Mouse (Mus musculus) embryo, embryonic 10 days (tissue): Measurements from ENCODE around the gene Grtp1.

ENCODE experiments used
- DNase-seq: peaks from one replicate; pipeline ENCODE4 v3.0.0-alpha.2; 2015; ENCODE audit warnings: low spot score

Grtp1 gene

DNA sequence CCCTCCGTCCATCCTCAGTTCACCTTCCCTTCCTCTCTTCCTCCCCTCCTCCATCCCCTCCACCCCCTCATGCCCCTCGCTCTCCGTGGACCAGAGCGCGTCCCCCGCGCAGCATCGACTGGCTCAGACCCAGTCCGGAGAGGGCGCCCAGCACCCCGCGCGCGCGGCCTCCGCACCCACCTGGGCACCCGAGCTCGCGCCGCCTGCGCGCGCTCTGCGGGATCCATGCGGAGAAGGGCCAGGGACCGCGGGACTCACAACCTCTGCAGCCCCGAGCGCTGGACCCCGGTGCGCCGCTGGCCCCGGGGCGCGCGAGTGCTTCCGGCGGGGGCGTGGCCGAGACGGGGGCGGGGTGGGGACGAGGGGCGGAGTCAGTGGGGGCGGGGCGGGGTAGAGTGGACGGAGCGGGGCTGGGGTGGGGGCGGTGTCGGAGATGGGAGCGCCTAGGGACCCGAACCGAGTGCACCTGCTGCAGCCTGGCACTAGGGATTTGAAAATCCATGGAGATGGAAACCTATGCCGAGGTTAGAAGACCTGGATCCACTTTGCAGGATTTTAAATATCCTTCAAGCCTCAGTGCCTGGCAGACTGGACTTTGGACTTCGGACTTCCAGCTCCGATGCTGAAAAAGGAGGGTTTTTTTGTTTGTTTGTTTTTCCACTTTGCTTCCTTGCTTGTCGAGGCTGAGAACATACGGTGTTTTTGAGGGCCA, at the start of gene Grtp1:
Grtp1 (minus strand) TSS at position 320 of the 712 bp plus-strand sequence.
- peak; percentile 25 for DNase-seq

DNA sequence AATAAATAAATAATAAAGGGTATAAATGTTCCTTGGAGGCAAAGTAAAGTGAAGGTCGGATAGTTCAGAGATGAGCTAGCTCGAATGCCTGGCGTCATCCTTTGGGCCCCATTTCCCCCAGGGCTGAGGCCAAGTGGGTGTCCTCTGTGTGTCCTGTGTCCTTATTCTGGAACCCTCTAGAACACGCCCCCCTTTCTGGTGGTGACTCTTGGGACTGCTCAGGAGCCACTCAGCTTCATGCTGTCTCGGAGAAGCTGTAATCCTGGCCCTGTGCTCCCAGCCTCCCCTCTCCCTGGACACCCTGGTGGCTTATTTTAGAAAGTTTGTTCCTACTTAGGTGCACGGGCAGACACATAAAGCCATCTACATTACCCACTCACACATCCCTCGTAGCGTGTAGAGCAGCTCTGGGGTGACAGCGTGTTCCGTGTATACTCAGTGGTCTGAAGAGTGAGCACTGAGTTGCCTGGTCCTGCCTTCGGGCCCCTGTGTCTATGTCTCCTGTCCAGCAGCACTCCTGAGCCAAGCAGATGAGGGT, 44.0 kb upstream of the Grtp1 start:
- no peak for DNase-seq

DNA sequence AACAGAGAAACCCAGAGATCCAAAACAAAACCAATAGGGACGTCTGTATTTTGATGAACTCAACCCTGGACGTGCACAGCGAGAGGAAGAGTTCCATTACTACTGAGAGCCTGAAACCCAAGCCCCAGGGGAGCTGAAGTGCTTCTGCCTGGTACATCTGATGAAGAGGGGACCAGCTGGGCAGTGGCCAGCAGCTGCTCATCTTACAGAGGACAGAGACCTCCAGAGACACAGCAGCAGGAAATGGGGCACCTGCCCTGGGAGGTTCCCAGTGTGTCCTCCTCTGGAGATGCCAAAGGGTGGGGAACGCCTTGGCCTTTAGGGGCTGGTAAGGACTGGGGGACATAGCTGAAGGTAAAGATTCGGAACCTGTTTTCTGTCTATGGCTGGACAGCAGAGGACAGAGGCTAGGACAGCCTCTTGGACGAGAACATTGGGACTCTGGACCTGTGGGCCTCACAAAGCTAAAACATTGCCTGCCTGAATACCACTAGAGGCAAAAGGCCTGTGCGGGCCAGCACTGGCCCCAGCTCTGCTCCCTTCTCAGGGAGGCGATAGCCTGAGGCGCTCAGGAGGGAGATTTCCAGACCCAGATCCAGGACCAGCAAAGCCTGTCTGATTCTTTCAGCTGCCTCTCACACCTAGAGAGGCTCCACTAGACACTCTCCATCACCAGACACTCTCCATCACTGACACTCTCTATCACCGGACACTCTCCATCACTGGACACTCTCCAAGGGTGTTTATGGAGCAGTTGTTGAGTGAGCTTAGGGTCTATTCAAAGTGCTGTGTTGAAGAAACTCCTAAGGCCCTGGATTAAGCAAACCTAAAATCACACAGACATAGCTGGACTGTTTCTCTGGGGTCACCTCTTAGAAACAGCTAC, 42.8 kb upstream of the Grtp1 start:
- DNase-seq, result no peak

DNA sequence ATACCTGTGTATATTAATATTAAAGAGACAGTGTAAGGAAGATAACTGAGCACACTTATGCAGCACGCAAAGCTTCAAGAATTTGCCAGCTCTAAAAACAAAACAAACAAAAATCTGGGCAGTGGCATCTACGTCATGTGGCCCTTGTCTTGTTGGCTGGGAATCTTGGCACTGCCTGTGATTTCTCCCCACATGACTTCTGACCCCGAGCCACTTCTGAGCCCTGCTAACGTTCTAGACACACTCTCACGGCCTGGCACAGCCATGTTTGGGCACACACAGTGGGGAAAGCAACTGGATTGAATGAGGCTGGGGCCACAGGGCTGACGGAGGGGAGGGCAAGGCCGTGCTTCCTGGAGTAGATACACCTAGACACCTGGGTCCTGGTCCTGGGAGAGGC, 40.3 kb upstream of the Grtp1 start:
- DNase-seq, result no peak

DNA sequence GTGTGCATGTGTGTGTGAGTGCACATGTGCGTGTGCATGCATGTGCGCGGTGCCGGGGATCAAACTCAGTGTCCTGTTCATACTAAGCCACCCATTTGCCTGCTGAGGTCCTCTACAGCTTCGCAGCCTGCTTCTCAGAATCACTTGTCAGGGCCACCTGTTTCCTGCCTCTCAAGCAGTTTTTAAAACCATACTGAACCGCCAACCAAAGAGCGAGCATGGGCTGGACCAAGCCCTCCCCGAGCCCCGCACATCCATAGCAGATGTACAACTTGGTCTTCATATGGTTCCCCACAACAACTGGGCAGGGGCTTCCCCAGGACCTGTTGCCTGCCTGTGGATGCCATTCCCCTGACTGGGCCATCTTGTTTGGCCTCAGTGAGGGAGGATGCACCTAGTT, 39.6 kb upstream of the Grtp1 start:
- no peak for DNase-seq

DNA sequence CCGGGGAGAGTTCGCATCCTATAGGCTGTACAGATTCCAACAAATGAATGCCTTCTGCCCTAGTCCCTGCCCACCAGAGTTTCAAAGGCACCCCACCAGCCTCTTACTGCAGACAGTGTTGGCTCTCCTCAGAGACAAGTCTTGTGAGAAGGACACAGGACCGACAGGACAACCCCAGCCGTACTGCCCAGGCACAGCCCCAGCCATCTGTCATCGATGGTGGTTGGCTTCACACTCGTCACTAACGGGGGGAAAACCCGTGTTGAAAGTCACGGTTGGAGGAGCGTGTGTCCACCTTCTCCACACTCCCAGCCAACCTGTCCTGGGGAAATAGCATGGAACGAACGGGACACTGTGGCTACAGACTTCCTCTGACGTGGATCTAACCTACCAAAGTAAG, 34.4 kb upstream of the Grtp1 start:
- no peak for DNase-seq

DNA sequence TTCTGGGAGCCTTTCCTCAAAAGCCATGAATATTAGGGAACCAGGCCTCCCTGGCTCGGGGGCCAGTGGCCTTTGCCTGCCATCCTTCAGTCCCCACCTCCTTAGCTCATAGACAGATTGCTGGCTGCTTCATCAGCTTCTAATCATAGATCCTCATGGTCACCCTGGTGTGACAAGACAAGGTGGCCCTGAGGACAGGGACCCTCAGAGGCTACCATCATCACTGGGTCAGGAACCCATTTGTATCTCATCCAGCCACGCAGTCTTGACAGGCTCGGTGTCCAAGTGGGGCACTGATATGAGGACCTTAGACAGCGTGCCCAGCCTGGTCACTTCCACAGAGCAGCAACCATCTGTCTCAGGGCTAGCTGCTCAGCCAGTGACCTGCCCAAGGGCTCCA, 30.1 kb upstream of the Grtp1 start:
- DNase-seq, result no peak

DNA sequence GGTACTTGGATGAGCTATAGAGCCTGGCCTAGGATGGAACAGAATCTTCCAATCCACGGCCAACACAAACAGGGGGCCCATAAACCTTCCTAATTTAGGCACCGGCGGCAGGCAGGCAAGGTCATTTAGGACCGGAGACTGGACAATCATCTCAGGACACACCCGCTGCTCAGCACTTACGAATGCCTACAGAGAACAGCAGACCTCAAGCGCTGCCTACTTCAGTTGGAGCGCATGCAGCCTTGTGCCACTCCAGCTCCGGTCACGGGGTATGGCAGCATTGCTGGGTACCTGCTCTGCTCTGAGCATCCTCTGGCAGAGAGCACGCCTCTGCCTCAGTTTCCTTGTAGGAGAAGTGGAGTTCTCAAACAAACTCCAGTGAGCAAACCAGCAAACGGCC, 29.4 kb upstream of the Grtp1 start:
- DNase-seq, result no peak

DNA sequence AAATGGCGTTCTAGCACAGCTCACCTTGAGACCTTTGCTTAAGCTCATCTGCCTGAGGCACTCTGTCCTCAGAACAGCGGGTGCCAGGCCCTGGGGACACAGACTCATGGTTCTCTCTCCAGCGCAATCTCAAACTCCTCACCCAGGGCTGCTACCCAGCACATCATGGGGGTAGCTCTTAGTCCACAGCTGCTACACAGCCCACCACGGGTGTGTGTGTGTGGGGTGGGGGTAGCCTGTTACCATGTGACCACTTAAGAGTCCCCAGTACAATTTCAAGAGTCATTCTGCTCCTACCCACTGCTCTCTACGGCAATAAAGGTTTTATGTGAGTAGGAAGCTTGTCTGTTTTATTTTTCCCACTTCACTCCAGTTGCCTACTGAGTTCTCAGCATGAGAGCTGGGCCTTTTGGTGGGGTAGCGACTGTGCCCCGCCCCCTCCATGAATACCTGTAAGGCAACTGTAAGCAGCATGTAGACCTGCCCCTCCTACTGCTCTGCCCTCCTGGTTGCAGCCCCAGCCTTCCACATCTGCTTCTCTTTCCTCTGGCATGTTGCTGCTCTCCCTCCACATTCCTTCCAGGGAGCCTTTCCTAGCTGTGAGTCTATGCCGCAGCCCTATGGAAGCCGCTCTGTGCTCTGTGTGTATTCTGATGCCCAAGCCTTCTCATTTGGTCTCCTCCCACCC, 28.6 kb upstream of the Grtp1 start:
- DNase-seq, result no peak

DNA sequence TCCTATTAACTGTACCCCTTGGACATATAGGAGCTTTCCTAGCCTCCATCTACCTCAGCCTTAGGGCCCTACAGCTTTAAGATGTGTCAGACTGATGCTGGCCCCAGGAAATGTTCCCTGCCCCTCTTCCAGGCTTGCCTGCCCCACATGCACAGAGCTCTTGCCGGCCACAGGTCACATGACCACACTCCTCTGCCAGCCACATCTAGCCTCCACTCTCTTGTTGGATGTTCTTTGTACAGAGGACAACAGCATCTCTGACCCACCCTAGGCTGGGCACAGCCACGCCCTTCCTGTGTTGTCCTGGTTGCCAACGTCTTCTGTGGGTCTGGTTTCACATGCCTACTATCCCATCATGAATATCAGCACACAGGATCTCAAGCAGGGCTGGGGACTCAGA, 26.8 kb upstream of the Grtp1 start:
- DNase-seq, result no peak

DNA sequence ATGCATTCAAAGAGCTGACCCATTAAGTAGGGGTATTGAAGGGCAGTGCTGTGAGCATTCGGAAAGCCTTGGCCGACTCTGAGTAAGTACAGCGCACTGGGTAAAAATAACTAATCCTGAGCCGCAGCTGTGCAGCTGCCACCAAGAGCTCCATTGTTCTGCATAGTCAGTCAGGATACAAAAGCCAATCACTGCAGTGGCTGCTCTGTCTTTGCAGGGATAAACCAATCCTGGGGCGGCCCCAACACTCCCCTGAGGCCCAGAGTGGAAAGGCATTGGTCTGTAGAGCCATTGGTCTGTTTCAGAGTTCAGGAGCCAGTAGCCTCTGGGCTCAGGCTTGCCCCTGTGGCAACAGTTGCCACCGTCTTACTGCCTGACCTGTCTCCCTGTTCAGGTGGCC, 25.9 kb upstream of the Grtp1 start:
- peak; percentile 25 for DNase-seq

DNA sequence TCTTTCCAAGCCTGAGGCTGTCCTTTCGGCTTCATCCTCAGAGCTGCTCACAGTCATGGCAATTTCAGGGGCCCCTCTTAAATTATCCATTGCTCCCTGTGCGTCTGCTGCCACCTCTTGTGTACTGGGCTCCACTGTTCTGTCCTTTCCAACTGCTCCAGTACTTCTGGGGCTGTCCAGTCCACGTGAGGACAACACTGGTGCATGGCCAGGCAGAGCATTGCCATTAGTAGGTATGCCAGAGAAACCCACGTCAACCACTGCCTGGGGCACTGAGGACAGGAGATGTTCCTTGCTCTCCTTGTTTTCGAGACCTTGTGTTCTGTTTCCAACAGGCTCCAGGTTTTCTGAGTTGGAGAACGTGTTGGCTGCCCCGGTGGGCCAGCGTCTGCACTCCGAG, 24.0 kb upstream of the Grtp1 start:
- no peak for DNase-seq

DNA sequence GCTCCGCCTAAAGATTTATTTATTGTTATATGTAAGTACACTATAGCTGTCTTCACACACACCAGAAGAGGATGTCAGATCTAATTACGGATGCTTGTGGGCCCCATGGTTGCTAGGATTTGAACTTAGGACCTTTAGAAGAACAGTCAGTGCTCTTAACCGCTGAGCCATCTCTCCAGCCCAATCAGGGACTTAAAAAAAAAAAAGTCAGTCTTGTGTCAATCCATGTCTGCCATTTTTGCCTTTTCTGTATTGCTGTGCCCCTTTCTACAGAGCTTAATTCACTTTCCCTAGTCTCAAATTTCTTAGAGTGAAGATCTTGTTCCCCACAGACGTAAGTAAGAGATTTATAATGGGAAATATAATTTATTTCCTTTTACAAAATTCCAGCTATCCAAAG, 18.0 kb upstream of the Grtp1 start:
- no peak for DNase-seq

DNA sequence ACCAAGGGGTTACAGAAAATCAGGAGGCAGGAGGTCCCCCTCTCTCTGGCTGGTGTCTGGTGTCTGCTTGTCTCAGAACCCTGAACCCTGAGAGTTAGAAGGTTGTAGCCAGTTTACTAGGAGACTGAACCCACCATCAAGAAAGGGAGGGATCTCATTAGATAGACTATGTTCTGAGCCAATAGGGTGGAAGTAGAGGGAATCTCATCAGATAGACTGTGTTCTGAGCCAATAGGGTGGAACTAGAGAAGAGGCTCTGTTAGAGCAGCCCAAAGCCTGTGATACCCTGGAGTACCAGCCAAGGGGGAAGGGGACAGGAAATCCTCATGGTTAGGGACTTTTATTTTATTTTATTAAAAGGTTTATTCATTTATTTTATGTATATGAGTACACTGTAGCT, 17.6 kb upstream of the Grtp1 start:
- DNase-seq, result no peak

DNA sequence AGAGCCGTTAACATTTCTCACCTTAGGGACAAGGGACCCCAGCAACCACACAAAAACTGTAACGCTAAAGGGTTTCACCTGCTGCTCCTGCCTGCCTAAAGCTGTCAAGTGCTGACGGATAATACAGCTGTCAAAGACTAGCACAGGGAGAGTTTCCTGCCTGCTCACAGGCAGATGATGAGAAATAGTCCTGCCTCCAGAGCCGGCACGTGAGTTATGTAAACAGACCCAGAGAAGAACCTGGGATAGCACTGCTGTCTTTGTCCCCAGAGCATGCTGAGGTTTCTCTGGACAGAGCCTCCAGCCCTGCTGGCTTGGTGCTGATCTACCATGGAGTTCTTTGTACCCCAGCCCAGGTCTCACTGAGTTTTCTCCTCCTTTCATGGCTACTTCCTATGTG, 16.7 kb upstream of the Grtp1 start:
- no peak for DNase-seq

DNA sequence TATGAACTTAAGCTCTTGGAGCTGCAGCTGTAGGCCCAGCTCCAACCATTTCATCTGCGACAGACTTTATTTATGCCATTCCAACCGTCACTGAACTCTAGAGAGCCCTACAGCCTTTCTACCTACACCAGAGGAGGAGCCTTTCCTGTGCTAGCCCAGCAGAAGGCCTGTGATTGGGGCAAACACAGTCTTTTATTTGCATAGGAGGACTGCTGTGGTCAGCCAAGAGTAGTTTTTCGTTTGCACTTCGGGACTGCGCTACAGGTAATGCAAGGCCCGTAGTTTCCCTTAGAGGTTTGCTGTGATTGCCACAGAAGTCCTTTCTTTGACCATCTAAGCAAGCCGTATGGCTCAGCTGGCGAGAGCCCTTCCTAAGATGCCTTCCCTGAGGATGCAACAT, 16.0 kb upstream of the Grtp1 start:
- no peak for DNase-seq

DNA sequence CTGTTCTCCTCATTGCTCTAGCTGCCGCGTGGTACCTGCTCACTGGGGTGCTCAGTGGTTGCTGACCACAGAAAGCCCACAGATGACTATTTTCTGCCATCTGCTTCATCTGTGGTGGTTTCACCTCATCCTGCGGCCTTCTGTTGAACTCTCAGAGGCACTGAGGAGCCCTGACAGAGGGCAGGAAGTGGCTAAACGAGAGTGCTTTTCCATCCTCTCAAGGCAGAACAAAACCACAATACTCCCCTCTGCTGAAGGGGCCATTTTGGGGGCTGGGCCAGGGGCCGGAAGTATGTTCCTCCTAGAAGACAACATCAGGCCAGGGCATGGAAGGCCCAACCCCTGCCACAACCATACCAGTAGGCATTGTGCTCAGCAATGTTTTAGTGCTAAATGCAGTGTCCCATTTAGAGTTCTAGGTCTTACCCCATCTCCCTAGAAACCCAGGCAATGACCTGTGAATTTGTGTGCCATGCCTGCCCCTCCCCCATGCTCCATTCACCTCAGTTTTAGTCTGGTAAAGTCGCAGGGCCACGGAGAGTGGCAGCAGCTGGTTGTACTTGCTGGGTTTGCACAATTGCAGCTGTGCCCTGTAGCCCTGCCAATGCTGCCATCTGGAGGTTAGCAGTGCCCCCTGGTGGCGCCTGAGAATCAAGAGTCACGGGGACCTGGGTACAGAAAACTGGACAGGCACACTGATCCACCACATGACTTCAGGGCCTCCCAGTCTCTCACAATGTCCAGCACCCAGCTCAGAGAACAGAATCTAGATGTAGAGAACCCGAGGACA, 13.3 kb upstream of the Grtp1 start:
- DNase-seq, result peak; percentile 89

DNA sequence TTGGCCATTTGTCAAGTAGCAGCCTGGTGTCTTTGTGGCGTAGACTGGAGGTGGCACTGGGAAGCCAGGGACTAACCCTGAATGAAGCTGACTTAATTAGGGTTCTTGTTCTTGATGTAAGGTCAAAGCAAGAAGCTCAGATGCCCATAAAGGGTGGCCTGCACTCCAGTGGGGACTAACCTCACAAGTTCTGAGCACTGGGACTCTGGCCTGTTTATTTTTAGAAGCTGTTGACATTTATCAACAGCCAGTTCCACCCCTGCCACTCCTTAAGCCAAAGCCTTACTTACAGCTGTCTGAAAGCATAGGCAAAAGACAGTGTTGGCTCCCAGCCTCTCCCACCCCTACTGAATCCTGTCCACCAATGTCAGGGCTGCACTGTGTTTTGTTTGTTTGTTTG, 9.3 kb upstream of the Grtp1 start:
- DNase-seq, result no peak

DNA sequence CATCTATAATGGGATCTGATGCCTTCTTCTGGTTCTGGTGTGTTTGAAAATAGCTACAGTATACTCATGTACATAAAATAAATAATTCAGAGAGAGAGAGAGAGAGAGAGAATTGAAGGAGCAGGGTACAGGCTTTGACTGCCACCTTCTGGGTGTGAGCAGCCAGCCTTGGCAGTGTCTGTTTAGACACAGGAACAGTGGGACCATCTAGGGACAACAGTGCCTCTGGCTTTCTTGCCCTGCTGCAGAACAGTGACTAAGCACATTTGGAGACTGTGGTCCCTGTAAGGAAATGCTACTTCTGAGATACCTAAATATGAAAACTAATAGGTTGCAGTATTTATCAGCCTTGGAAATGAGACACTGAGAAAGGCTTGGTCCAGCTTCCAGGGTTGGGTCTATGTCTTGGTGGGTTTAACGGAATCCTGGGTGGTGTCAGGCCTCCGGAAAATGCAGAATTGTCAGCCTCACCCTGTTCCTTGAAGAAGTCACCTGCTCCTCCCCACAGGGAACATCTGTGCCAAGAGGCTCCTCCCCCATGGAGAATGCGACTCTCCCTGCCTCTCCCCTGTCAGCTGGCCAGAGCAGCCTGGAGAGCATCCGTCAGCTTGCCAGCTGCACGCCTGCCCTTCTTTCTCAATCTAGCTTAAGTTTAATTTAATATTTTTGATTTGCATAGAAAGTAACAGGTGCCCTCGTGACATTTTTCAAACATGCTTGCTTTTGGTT, 8.4 kb upstream of the Grtp1 start:
- no peak for DNase-seq

DNA sequence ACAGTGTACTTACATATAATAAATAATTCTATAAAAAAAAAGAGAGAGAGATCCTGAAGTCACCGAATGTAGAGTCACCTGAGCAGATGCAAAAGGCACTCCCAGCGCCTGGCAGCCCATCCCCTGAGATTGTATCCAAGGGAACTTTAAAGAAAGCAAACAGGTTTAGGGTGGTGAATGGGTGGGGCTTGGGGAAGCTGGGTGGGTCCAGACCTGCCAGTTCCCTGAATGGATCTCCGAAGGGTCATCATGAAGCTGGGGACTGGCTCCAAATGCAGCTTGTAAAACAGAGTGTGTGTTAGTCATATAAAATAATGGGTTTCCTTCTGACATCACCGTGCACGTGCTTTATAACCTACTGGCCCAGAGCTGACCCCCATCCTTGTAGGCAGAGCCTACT, 5.9 kb upstream of the Grtp1 start:
- DNase-seq, result no peak

DNA sequence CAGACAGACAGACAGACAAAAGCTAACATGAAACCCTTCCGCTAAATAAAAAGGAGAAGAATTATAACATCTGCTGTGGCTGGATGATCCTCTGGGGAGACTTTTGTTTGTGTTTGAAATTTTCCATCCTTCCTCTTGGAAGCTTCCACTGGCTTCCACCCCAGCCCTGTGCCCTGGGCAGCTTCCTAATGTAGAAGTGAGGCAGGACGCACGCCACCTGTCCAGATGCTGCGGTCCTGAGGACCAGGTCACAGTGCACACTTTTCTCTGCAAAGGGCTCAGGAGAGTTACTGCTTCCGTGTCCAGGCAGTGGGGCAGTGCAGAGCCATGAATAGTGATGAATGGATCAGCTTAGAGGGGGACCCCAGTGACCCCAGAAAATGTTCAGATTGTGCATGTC, 4.9 kb upstream of the Grtp1 start:
- no peak for DNase-seq
